Mouse (Mus musculus) heart, postnatal 14 days (tissue): ENCODE measurements around the gene Kcnk5. TPM values are rescaled to one million over a fixed set of nuclear protein-coding genes. Genes with fewer than 3 reads are reported as not detected.
A peak's percentile ranks its signal among the peaks of the same experiment; 100 is the strongest.

ENCODE experiments used
- DNase-seq, 2 experiments: peaks; one replicate each; pipeline ENCODE4 v3.0.0; 2021 to 2022
- intact Hi-C: fragments of 180-260 bp; cut with DNase I; formaldehyde crosslinking; loops from one replicate; pipeline ENCODE4 v1.15.1; 2025
- total RNA-seq, 2 experiments: library from RNA; stranded (reverse); gene quantifications; 2 replicates each; pipeline ENCODE4 v1.2.3; 2021

Kcnk5 gene
- total RNA-seq, 2 experiments from 2014 or later, result 0.88 to 0.98 TPM

DNA sequence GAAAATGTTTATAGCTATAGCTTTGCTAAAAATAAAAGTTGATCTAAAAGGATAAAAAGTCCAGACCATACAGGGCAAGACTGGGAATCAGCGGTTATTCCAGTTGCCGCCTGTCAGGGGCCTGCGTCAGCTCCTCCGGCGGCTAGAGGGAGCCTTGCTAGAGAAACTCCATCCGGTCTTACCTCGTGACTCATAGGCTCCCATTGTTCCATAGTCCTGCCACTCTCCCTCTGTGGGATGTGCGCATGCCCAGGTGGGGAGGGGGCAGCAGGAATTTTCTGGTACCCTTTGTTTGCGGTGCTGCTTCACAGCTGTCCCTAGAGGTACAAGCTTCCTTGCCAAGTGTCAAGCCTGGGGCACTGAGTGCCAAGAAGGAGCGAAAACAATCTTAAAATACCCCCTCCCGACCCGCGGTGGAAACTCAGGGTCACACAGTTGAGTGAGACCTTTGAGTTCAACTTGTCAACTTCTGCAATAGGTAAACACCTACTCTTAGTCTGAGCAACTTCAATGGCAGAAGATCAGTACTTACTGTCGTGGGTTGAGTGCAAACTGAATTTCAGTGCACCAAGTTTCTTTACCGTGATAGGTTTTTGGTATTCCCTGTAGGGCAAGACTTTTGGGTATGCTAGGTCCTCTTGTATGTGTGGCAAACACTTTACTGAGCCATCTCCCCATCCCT lies 54.1 kb downstream of the Kcnk5 start:
- no peak for DNase-seq
- intact Hi-C loops, result no loop called here

DNA sequence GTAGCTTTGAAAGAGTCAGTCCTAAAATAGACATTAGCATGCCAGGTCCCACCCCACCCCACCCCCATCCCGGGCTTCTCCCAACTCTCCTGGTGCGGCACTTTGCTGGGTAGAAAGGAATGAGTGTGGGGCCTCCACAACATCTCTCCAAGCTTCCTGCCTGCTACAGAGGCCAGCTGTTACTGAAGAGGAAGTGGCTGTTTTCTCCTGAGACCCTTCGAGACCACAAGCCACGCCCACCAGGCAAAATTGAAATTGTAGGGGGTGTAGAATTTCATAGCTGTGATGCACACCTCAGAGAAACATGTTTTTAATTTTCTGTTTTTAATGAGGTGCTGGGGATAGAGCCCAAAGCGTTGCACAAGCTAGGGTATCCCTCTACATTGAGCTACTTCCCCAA lies 60.7 kb downstream of the Kcnk5 start:
- no peak for DNase-seq
- intact Hi-C loops, result no loop called here

DNA sequence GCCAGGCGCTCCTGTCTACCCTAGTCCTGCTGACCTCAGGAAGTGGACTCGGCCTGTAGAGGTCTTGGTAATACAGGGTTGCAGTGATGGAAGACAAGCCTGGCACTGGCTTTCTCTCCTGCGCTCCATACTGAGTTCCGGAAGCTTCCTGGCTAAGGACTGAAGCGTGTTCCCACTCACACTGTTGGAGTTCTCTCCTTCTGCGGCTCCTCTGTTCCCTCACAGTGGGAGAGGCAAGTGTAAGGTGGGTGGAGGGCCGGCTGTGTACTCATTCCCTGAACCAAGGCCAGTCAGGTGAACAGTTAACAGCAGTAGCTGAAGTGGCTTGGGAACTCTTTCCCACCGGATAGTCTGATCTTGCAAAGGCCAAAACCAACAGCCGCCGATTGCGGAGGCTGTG lies 61.6 kb downstream of the Kcnk5 start:
- no peak for DNase-seq
- intact Hi-C loops, result no loop called here

DNA sequence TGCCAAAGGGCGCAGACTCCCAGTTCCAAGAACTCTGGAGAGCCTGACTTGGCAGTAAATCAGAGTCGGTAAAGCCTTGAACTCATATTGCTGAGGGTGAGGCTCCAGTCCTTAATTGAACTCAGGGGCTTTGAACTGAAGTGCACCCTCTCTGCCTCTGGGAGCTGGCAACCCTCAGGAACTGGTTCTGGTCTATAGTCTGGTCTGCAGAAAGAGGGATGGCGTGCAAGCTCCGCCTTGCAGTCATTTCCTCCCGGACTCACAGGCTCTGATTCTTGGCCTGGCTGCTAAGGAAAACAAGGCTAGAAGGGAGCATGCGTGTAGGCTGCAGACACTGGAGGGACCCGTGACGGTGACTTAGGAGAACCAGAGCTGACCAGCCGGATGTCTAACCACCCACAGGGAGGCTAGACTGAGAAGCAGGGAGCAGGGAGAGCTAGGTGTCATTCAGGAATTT lies 65.4 kb downstream of the Kcnk5 start:
- DNase-seq, result peak; percentile 4 to 21
- intact Hi-C loops, result no loop called here

DNA sequence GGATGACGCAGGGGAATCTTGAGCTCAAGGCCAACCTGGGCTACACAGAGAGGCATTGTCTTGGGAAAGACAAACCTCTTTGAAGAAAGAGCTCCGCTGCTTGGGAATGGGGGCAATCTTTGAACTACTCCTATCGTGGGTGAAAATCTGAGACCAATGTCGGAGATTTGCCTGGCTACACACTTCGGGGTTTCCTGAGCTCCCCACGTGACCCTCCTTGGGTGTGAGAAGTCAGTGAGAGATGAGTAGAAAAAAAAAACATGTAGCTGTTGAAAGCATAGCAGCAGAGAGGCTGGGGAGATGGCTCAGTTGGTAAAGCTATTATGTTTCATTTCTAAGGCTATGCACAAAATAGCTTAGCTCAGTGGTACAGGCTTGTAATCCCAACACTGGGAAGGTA lies 66.7 kb downstream of the Kcnk5 start:
- intact Hi-C loops, result loop anchor here (1.0 to 5.0 kb wide), 2 partner anchors 43 to 143 kb away; no protein-coding TSS in a partner anchor
- DNase-seq, result no peak

DNA sequence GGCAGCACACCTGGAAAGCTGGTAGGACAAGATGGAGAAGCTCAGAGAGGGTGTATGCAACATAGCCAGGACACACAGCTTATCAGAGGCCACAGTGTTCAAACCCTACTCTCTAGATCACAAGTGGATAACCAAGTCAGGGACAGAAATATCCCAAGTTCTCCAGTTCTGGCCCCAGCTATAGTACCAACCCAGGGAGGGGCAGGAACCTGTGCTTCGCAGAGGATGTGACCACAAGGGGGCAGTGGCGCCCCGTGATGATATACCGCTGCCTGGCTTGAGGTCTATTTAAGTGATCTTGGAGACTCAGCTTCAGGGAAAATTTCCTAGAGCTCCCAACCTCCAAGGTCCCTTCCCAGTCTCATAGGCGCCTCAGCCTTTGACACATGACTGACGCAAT lies 67.6 kb downstream of the Kcnk5 start:
- peak; percentile 85 to 92 for DNase-seq
- intact Hi-C loops, result loop anchor here (1.0 to 5.0 kb wide), 2 partner anchors 42 to 144 kb away; no protein-coding TSS in a partner anchor

DNA sequence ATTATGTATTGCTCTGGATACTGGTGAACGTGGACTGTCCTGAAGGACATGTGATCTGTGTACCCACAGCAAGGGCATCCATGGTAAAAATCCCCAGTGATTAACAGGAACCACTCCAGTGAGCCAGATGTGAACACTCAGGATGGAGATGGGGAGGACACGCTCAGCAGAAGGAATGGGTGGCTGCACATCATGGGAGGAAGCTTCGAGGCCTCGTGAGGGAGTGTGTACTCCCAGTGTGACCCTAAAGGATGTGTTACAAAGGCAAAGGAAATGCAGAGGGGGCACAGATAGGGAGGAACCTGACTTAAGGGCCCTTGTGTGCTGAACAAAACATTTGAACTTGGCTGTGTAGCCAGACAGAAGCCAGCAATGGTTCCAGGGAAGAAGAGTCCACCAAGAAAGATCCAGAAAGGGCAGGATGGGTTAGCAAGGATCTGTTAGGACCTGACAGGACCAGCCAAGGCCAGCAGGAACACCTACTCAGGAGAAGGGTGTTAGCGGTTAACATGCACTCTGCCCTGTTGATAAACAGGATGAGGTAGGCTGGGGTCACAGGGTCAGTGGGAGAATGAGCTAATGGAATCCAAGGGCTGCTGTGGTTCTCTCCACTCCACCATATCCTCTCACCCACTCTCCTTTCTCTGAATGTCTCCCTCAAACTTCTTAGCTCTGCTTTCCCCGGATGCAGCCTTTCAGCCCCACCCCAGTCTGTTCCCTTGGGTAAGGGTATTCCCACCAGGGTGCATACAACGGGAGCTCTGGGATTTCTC lies 68.2 kb downstream of the Kcnk5 start:
- no peak for DNase-seq
- intact Hi-C loops, result loop anchor here (5.0 kb wide), 1 partner anchor 41 kb away; no protein-coding TSS in a partner anchor

DNA sequence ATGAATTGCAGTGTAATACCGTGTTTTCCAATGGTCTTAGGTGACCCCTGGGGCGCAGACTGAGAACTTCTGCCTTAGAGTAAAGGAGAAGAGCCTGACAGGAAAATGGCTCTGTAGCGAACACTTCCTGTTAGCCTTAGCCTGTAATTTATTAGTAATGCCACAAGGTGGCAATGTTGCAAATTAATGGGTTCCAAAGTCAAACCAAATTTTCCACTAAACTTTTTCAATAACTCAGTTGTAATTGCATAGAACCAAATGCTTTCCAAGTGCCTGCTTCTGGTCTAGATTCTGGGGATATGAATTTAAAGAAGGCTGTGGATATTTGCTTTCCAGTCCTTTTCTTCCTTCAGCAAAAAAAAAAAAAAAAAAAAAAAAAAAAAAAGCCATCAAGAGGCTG lies 69.4 kb downstream of the Kcnk5 start:
- intact Hi-C loops, result loop anchor here (5.0 kb wide), 1 partner anchor 40 kb away; no protein-coding TSS in a partner anchor
- no peak for DNase-seq

DNA sequence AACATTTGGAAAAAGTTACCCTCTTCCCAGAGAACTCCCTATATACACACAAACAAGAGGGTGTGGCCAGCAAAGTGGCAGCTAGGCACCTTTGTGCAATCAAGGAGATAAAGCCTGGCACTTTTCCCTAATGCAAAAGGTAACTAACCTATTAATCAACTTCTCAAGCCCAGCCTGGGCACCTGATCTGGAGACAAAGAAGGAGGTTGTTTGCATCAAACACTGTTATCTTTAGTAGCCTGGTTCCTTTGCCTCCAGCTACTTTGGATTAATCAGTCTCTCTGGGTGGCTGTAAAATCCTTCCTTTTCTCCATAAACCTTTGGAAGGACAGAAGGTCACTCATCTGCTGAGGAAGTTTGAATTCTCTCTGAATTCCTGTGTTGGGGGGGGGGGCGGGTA lies 70.7 kb downstream of the Kcnk5 start:
- intact Hi-C loops, result loop anchor here (5.0 kb wide), 1 partner anchor 39 kb away; no protein-coding TSS in a partner anchor
- DNase-seq, result no peak

DNA sequence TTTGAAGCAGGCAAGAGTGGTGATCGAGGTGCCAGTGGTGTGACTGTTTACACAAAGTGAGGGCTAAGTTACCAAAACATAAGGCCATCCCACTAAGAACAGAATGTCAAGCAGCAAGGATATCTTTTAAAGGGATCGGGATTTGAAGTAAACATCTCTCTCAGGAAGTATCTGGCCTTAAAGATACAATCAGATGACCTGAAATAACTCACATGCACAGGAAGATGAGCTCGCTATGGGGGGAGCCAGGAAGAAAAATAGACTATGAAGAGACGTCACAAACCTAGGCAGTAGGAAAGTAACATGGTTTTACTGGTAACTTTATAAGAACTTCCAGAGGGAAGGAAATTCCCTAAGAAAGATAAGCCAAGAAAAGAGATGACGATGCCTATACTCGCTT lies 75.3 kb downstream of the Kcnk5 start:
- DNase-seq, result no peak
- intact Hi-C loops, result no loop called here

DNA sequence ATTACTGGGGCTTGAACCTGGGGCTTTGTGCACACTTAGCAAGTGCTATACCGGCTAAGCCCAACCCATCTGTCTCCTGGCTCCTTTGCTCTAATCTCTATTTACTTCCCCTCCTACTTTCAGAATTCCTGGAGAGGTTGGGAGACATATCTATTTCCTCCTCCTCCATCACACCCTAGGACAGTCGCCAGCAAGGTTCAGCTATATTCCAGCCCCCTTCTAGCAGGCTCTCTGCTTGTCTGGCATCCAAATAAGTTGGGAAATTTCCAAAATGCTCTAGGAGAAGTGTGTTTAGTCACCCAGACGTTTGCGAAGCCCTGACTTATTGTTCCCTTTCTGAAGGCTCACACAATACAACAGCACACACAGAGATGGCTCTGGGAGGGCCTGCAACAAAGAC lies 78.4 kb downstream of the Kcnk5 start:
- intact Hi-C loops, result no loop called here
- no peak for DNase-seq

DNA sequence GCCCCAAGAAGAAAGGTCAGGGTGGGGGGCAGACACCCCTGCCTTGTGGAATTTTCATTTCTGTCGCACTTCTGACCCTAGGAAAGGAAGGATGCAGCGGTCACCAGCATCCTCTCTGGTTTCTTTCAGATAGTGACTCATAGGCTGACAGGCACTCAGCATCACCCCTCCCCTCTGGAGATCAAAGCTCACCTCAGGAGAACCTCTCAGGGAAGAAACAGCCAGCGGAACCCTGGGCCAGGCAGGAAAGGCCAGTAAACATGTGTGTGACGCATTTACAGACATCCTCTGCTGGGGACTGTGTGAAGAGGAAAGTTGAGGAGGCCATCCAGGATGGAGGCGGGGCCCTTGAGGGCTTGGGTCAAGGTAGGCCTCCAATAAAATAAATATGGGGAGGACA lies 83.5 kb downstream of the Kcnk5 start:
- peak in 1 of 2 experiments; percentile 4 for DNase-seq
- intact Hi-C loops, result no loop called here

DNA sequence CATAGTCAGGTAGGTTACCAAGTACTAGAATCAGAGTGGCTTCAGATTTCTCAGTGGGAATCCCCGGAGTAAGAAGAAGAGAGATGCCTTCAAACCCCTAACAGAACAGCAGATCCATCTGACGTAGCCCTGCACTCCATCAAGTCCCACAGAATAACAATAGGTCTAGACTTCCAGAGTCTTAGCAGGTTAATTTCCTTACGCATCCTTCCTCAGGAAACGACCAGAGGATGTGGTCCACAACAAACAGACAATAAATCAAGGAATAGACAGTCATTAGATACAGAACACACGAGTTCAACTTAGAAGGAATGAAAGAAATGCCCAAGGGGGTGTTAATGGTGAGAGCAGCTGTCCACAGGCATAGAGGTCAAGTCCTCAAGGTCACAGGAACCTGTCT lies 86.7 kb downstream of the Kcnk5 start:
- DNase-seq, result no peak
- intact Hi-C loops, result no loop called here

DNA sequence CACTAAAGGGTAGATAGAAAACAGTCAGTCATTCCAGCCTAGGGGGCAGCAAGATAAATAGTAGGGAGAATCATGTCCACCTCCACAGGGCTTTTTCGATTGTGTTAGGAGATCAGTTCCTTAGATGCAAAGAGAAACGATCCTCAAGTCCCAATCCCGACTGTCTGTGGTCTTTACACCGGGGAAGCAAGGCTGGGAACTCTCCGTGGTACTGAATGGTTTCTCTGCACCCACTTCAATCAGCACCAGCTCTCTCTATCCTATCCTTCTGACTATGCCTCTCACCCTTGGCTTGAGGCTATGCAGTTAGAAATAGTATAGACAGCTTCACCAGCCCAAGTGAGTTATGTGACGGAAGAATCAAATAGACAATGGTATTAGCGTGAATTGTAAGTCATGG lies 88.1 kb downstream of the Kcnk5 start:
- peak; percentile 34 to 64 for DNase-seq
- intact Hi-C loops, result no loop called here

Other genes with a start within 250 kb of the Kcnk5 start
- gene Gng2, start 204.2 kb downstream of the Kcnk5 start, total RNA-seq, result 10 to 100 TPM; 13.9 to 21.2 TPM
- gene Saysd1, start 43.3 kb downstream of the Kcnk5 start, total RNA-seq, result 1 to 10 TPM; 2.3 to 2.5 TPM
- not detected for gene Kcnk16, start 87.4 kb upstream of the Kcnk5 start, total RNA-seq
- gene Nudt13, start 112.9 kb upstream of the Kcnk5 start, total RNA-seq, result 10 to 100 TPM; 25.7 to 35.1 TPM
- 10 to 100 TPM; 25.1 to 32.2 TPM for gene Ecd, start 166.3 kb upstream of the Kcnk5 start, total RNA-seq
- gene Fam149b, start 166.4 kb upstream of the Kcnk5 start, total RNA-seq, result 10 to 100 TPM; 32.1 to 34.7 TPM
- 10 to 100 TPM; 12.2 to 15.2 TPM for gene Dnajc9, start 207.1 kb upstream of the Kcnk5 start, total RNA-seq
- 10 to 100 TPM; 64.9 to 68.5 TPM for gene Mrps16, start 211.8 kb upstream of the Kcnk5 start, total RNA-seq